Mouse (Mus musculus): ENCODE measurements around the gene Slc5a2.
A peak's percentile ranks its signal among the peaks of the same experiment; 100 is the strongest.

Gene Slc5a2

GRCm38 (mm10) chr7:128304198-128304597 is 38.7 kb downstream of the Slc5a2 start:
- DNase-seq = no peak

GRCm38 (mm10) chr7:128304907-128305306 is 39.5 kb downstream of the Slc5a2 start:
- DNase-seq = peak; percentile 31

GRCm38 (mm10) chr7:128307851-128308250 is 42.4 kb downstream of the Slc5a2 start:
- no peak for DNase-seq

GRCm38 (mm10) chr7:128309216-128309615 is 43.8 kb downstream of the Slc5a2 start:
- DNase-seq = no peak

- DNase-seq = no peak
Measured at GRCm38 (mm10) chr7:128309776-128310175, 44.3 kb downstream of the Slc5a2 start.

GRCm38 (mm10) chr7:128310229-128310688 is 44.8 kb downstream of the Slc5a2 start:
- no peak for DNase-seq

GRCm38 (mm10) chr7:128311263-128311662 is 45.8 kb downstream of the Slc5a2 start:
- no peak for DNase-seq

GRCm38 (mm10) chr7:128311811-128312210 is 46.4 kb downstream of the Slc5a2 start:
- DNase-seq = no peak

- no peak for DNase-seq
Measured at GRCm38 (mm10) chr7:128312375-128313059, 47.1 kb downstream of the Slc5a2 start.

- DNase-seq = no peak
Measured at GRCm38 (mm10) chr7:128313601-128314000, 48.1 kb downstream of the Slc5a2 start.

GRCm38 (mm10) chr7:128314491-128314890 is 49.0 kb downstream of the Slc5a2 start:
- no peak for DNase-seq

- DNase-seq = no peak
Measured at GRCm38 (mm10) chr7:128317011-128317410, 51.6 kb downstream of the Slc5a2 start.

GRCm38 (mm10) chr7:128319140-128319539 is 53.7 kb downstream of the Slc5a2 start:
- DNase-seq = no peak

- no peak for DNase-seq
Measured at GRCm38 (mm10) chr7:128320219-128320816, 54.9 kb downstream of the Slc5a2 start.

GRCm38 (mm10) chr7:128321260-128321659 is 55.8 kb downstream of the Slc5a2 start:
- no peak for DNase-seq
